Mouse (Mus musculus) lung, adult 2 months (tissue): ENCODE measurements around the gene Dzip1. TPM values are rescaled to one million over a fixed set of nuclear protein-coding genes. Genes with fewer than 3 reads are reported as not detected.

Source experiments
- DNase-seq: peaks from one replicate; pipeline ENCODE4 v3.0.0; 2022
- H3K4me1 ChIP-seq: fragments of 200-500 bp; 2 replicates; pipeline ENCODE4 v1.6.1; 2011; ENCODE audit warnings: low read length; ENCODE audit not compliant: control insufficient read depth, insufficient read depth
- H3K4me3 ChIP-seq: fragments of 200-500 bp; replicated peaks from 2 replicates; pipeline ENCODE3; 2011; ENCODE audit warnings: low read depth, mild to moderate bottlenecking, control low read depth, low read length; ENCODE audit errors: extremely low read depth
- CTCF ChIP-seq: fragments of 200-500 bp; IDR thresholded peaks from 2 replicates; pipeline ENCODE4 v1.5.1; 2011; ENCODE audit warnings: mild to moderate bottlenecking, low read length, control low read depth; ENCODE audit not compliant: insufficient read depth
- POLR2A ChIP-seq: fragments of 200-500 bp; IDR thresholded peaks from 2 replicates; pipeline ENCODE4 v1.6.1; 2011; ENCODE audit warnings: low read depth, mild to moderate bottlenecking, control low read depth, low read length, borderline replicate concordance; ENCODE audit errors: extremely low read depth
- WGBS: fragments of 180-500 bp; shearing (Covaris S2); methylation state at CpG from one replicate; pipeline ENCODE4 v1.1.7; 2018; 5-methylcytosine and 5-hydroxymethylcytosine counted together
- polyA plus RNA-seq: library from polyadenylated mRNA; depleted of rRNA; stranded (reverse); fragments of >200 nt; gene quantifications from 2 replicates; pipeline ENCODE4 v1.2.3, GENCODE M21; 2012; rRNA removed

The Dzip1 gene
- polyA plus RNA-seq = 7.5 and 8.3 TPM in 2 replicates

GRCm38 (mm10) chr14:118924673-118925615 is at the start of gene Dzip1:
TSS of gene Dzip1 (minus strand) at chr14:118925460.
- DNase-seq = peak; percentile 53
- TF ChIP-seq POLR2A (no peak), CTCF (no peak)
- 4% methylated on average over 55 of the region's 55 CpGs for WGBS
- peak within 1 kb of the TSS; percentile 45 for H3K4me3 ChIP-seq
- H3K4me1 ChIP-seq = peaks cover 7% of the 10 kb centered on the region

GRCm38 (mm10) chr14:118972268-118972667 is 47.0 kb upstream of the Dzip1 start:
- DNase-seq = no peak
- Histone ChIP-seq H3K4me1 (no peaks in the 10 kb centered on the region; the same call in 1 of the 2 replicates), H3K4me3 (no peak overlapping the region)
- TF ChIP-seq POLR2A (no peak), CTCF (no peak)
- WGBS = 90% methylated on average over 6 of the region's 6 CpGs

GRCm38 (mm10) chr14:118967646-118968045 is 42.4 kb upstream of the Dzip1 start:
- DNase-seq = no peak
- 78% methylated on average over 7 of the region's 7 CpGs for WGBS

GRCm38 (mm10) chr14:118965356-118966000 is 40.2 kb upstream of the Dzip1 start:
- TF ChIP-seq CTCF (no peak), POLR2A (no peak)
- no peak for DNase-seq
- Histone ChIP-seq H3K4me1 (no peaks in the 10 kb centered on the region), H3K4me3 (no peak overlapping the region)
- 96% methylated on average over 4 of the region's 4 CpGs for WGBS

More at GRCm38 (mm10) chr14:118967646-118968045, 42.4 kb upstream of the Dzip1 start:
- Histone ChIP-seq H3K4me1 (no peaks in the 10 kb centered on the region), H3K4me3 (no peak overlapping the region)
- no peak for TF ChIP-seq POLR2A
- TF ChIP-seq CTCF = no peak

GRCm38 (mm10) chr14:118958010-118958409 is 32.8 kb upstream of the Dzip1 start:
- WGBS = 94% methylated on average over 3 of the region's 3 CpGs
- DNase-seq = no peak
- H3K4me3 ChIP-seq = no peak overlapping the region
- TF ChIP-seq POLR2A (no peak), CTCF (no peak)
- no peaks in the 10 kb centered on the region for H3K4me1 ChIP-seq

- TF ChIP-seq CTCF (no peak), POLR2A (no peak)
- H3K4me3 ChIP-seq = no peak overlapping the region
- DNase-seq = peak; percentile 33
- 77% methylated on average over 9 of the region's 9 CpGs for WGBS
- peaks cover 12% of the 10 kb centered on the region for H3K4me1 ChIP-seq
Observed at GRCm38 (mm10) chr14:118951912-118952583, 26.8 kb upstream of the Dzip1 start.

- WGBS = 44% methylated on average over 1 of the region's 1 CpGs
- DNase-seq = no peak
- TF ChIP-seq POLR2A (no peak), CTCF (no peak)
- Histone ChIP-seq H3K4me1 (peaks cover 12% of the 10 kb centered on the region), H3K4me3 (no peak overlapping the region)
Observed at GRCm38 (mm10) chr14:118948841-118949240, 23.6 kb upstream of the Dzip1 start.

GRCm38 (mm10) chr14:118944702-118945101 is 19.4 kb upstream of the Dzip1 start:
- no peak for TF ChIP-seq POLR2A
- no peak for TF ChIP-seq CTCF
- peaks cover 10% of the 10 kb centered on the region for H3K4me1 ChIP-seq
- 44% methylated on average over 2 of the region's 2 CpGs for whole genome bisulfite sequencing
- DNase-seq = no peak
- H3K4me3 ChIP-seq = no peak overlapping the region

- no peak overlapping the region for H3K4me3 ChIP-seq
- DNase-seq = no peak
- 55% methylated on average over 12 of the region's 12 CpGs for WGBS
Observed at GRCm38 (mm10) chr14:118942076-118942475, 16.8 kb upstream of the Dzip1 start.

More at GRCm38 (mm10) chr14:118942076-118942475, 16.8 kb upstream of the Dzip1 start:
- TF ChIP-seq POLR2A (no peak), CTCF (no peak)
- H3K4me1 ChIP-seq = peaks cover 8% of the 10 kb centered on the region
